Mouse (Mus musculus) left cerebral cortex, adult 18-20 months (tissue): ENCODE data around the gene Syne4. TPM values are rescaled to one million over a fixed set of nuclear protein-coding genes. Genes with fewer than 3 reads are reported as not detected.

Source experiments
- DNase-seq, 2 experiments: peaks; one replicate each; pipeline ENCODE4 v3.0.0; 2021 to 2022; ENCODE audit warnings: low spot score in 2 of 2, mixed read lengths in 1 of 2
- long read RNA-seq, 2 experiments: library from polyadenylated mRNA; stranded (forward); transcript quantifications; one replicate each; pipeline ENCODE4 v2.0.0; 2021
- total RNA-seq, 2 experiments: library from RNA; stranded (reverse); gene quantifications; 2 replicates each; pipeline ENCODE4 v1.2.3; 2021

The Syne4 gene
- total RNA-seq, result 10 to 100 TPM; 13.8 to 15.6 TPM
- long read RNA-seq, experiment 1, result 0 reads
- long read RNA-seq, experiment 2, partial matches to known transcripts, result 0 of 3 reads
- long read RNA-seq, experiment 2, other reads (novel, unspliced or antisense), result 2 of 3 reads

GRCm38 (mm10) chr7:30314721-30315155 lies at the start of gene Syne4:
Gene Syne4 (plus strand): TSS chr7:30314807.
- no peak for DNase-seq

- no peak for DNase-seq
These were observed 49.6 kb upstream of the Syne4 start for GRCm38 (mm10) chr7:30265041-30265440.

GRCm38 (mm10) chr7:30265531-30265930 lies 49.1 kb upstream of the Syne4 start:
- no peak for DNase-seq

- no peak for DNase-seq
These were observed 48.7 kb upstream of the Syne4 start for GRCm38 (mm10) chr7:30265935-30266334.

GRCm38 (mm10) chr7:30266780-30267179 lies 47.8 kb upstream of the Syne4 start:
- DNase-seq, result no peak

GRCm38 (mm10) chr7:30269641-30270040 lies 45.0 kb upstream of the Syne4 start:
- no peak for DNase-seq

- no peak for DNase-seq
These were observed 40.2 kb upstream of the Syne4 start for GRCm38 (mm10) chr7:30274383-30274782.

GRCm38 (mm10) chr7:30278911-30279310 lies 35.7 kb upstream of the Syne4 start:
- no peak for DNase-seq

GRCm38 (mm10) chr7:30279536-30279935 lies 35.1 kb upstream of the Syne4 start:
- DNase-seq, result no peak

- DNase-seq, result peak; percentile 81 to 91
These were observed 34.5 kb upstream of the Syne4 start, which contains the start of the genes Thap8 and Wdr62 for GRCm38 (mm10) chr7:30279951-30280669. Gene Thap8 (plus strand): TSS chr7:30280094. Gene Wdr62 (minus strand): TSS chr7:30280419.

GRCm38 (mm10) chr7:30280670-30281138 lies 33.9 kb upstream of the Syne4 start:
- peak; percentile 80 to 84 for DNase-seq

- DNase-seq, result no peak
These were observed 33.1 kb upstream of the Syne4 start for GRCm38 (mm10) chr7:30281522-30281921.

GRCm38 (mm10) chr7:30282740-30283139 lies 31.9 kb upstream of the Syne4 start:
- no peak for DNase-seq

GRCm38 (mm10) chr7:30286701-30287410 lies 27.8 kb upstream of the Syne4 start:
- no peak for DNase-seq

- no peak for DNase-seq
These were observed 26.6 kb upstream of the Syne4 start for GRCm38 (mm10) chr7:30288046-30288445.

GRCm38 (mm10) chr7:30289071-30289713 lies 25.4 kb upstream of the Syne4 start:
- no peak for DNase-seq

GRCm38 (mm10) chr7:30289714-30290399 lies 24.8 kb upstream of the Syne4 start:
- peak in 1 of 2 experiments; percentile 29 for DNase-seq

- DNase-seq, result peak; percentile 93
These were observed 23.1 kb upstream of the Syne4 start, which contains the start of gene Clip3 for GRCm38 (mm10) chr7:30291215-30292131. Gene Clip3 (plus strand): TSS chr7:30291728.

GRCm38 (mm10) chr7:30293795-30294194 lies 20.8 kb upstream of the Syne4 start:
- DNase-seq, result peak; percentile 36 to 53

GRCm38 (mm10) chr7:30294296-30294695 lies 20.3 kb upstream of the Syne4 start:
- DNase-seq, result no peak
